Mouse (Mus musculus): ENCODE measurements around the gene Rassf5. TPM values are rescaled to one million over a fixed set of nuclear protein-coding genes. Genes with fewer than 3 reads are reported as not detected.

The Rassf5 gene
- polyA plus RNA-seq (2015; fragmentation: Nextera tagmentation; extraction: Ambion mirVana): 3.4 and 4.0 TPM in 2 replicates

GRCm38 (mm10) chr1:131245089-131245856 lies at the start of gene Rassf5:
Gene Rassf5 (minus strand): TSS chr1:131245258.
- 0 out of 2 replicates have a peak, but pooled peaks cover 2% of the 10 kb centered on the region for H3K4me1 ChIP-seq (ENCODE audit: control insufficient read depth, insufficient read depth, low read length)
- H3K9ac ChIP-seq (ENCODE audit: low read depth, low read length): peak within 1 kb of the TSS; percentile 79
- H3K9me3 ChIP-seq (replicated peaks; ENCODE audit: control insufficient read depth, low read length, poor library complexity, severe bottlenecking): no peaks in the 10 kb centered on the region
- H3K36me3 ChIP-seq (ENCODE audit: control insufficient read depth, insufficient read depth, low read length): no peaks in the 10 kb centered on the region
- H3K27ac ChIP-seq (ENCODE audit: low read length): peak within 1 kb of the TSS; percentile 6; the same call in 1 of the 2 replicates
- WGBS: 1% methylated on average over 55 of the region's 60 CpGs
- peak; percentile 66 for ATAC-seq
- peaks cover 12% of the 10 kb centered on the region; the same call in 1 of the 2 replicates for H3K27me3 ChIP-seq (ENCODE audit: control insufficient read depth, insufficient read depth, low read depth, low read length)
- H3K4me3 ChIP-seq (ENCODE audit: low read depth, low read length): peak within 1 kb of the TSS; percentile 58
- H3K4me2 ChIP-seq (ENCODE audit: low read length): peak within 1 kb of the TSS; percentile 92

- 95% methylated on average over 2 of the region's 2 CpGs for WGBS
- H3K27me3 ChIP-seq (ENCODE audit: control insufficient read depth, insufficient read depth, low read depth, low read length): no peaks in the 10 kb centered on the region
- no peak overlapping the region for H3K27ac ChIP-seq (ENCODE audit: low read length)
- H3K9me3 ChIP-seq (replicated peaks; ENCODE audit: control insufficient read depth, low read length, poor library complexity, severe bottlenecking): no peaks in the 10 kb centered on the region
- no peaks in the 10 kb centered on the region for H3K4me1 ChIP-seq (ENCODE audit: control insufficient read depth, insufficient read depth, low read length)
- no peak overlapping the region for H3K9ac ChIP-seq (ENCODE audit: low read depth, low read length)
- no peak overlapping the region for H3K4me2 ChIP-seq (ENCODE audit: low read length)
- ATAC-seq: no peak
- H3K36me3 ChIP-seq (ENCODE audit: control insufficient read depth, insufficient read depth, low read length): peaks cover 20% of the 10 kb centered on the region
- H3K4me3 ChIP-seq (ENCODE audit: low read depth, low read length): no peak overlapping the region
Measured at GRCm38 (mm10) chr1:131293922-131294250, 48.8 kb upstream of the Rassf5 start.

- no peak for ATAC-seq
Measured at GRCm38 (mm10) chr1:131293221-131293921, 48.3 kb upstream of the Rassf5 start.

GRCm38 (mm10) chr1:131290648-131291047 lies 45.6 kb upstream of the Rassf5 start:
- Histone ChIP-seq H3K27me3 (ENCODE audit: control insufficient read depth, insufficient read depth, low read depth, low read length) (no peaks in the 10 kb centered on the region), H3K4me1 (ENCODE audit: control insufficient read depth, insufficient read depth, low read length) (no peaks in the 10 kb centered on the region), H3K4me3 (ENCODE audit: low read depth, low read length) (no peak overlapping the region), H3K36me3 (ENCODE audit: control insufficient read depth, insufficient read depth, low read length) (peaks cover 20% of the 10 kb centered on the region), H3K27ac (ENCODE audit: low read length) (no peak overlapping the region), H3K9me3 (replicated peaks; ENCODE audit: control insufficient read depth, low read length, poor library complexity, severe bottlenecking) (no peaks in the 10 kb centered on the region), H3K9ac (ENCODE audit: low read depth, low read length) (no peak overlapping the region), H3K4me2 (ENCODE audit: low read length) (no peak overlapping the region)
- 34% methylated on average over 2 of the region's 2 CpGs for WGBS
- 0 out of 2 replicates have a peak, but pooled peaks have one; percentile 16 for ATAC-seq

More at GRCm38 (mm10) chr1:131293221-131293921, 48.3 kb upstream of the Rassf5 start:
- Histone ChIP-seq H3K4me1 (ENCODE audit: control insufficient read depth, insufficient read depth, low read length) (no peaks in the 10 kb centered on the region), H3K9me3 (replicated peaks; ENCODE audit: control insufficient read depth, low read length, poor library complexity, severe bottlenecking) (no peaks in the 10 kb centered on the region), H3K27ac (ENCODE audit: low read length) (no peak overlapping the region), H3K4me3 (ENCODE audit: low read depth, low read length) (no peak overlapping the region), H3K9ac (ENCODE audit: low read depth, low read length) (no peak overlapping the region), H3K27me3 (ENCODE audit: control insufficient read depth, insufficient read depth, low read depth, low read length) (no peaks in the 10 kb centered on the region), H3K4me2 (ENCODE audit: low read length) (no peak overlapping the region), H3K36me3 (ENCODE audit: control insufficient read depth, insufficient read depth, low read length) (peaks cover 22% of the 10 kb centered on the region)
- WGBS: 90% methylated on average over 4 of the region's 4 CpGs

- H3K9ac ChIP-seq (ENCODE audit: low read depth, low read length): no peak overlapping the region
Measured at GRCm38 (mm10) chr1:131288938-131289337, 43.9 kb upstream of the Rassf5 start.

GRCm38 (mm10) chr1:131287267-131287666 lies 42.2 kb upstream of the Rassf5 start:
- H3K9ac ChIP-seq (ENCODE audit: low read depth, low read length): no peak overlapping the region
- no peak overlapping the region for H3K4me3 ChIP-seq (ENCODE audit: low read depth, low read length)
- no peaks in the 10 kb centered on the region for H3K27me3 ChIP-seq (ENCODE audit: control insufficient read depth, insufficient read depth, low read depth, low read length)
- no peaks in the 10 kb centered on the region for H3K4me1 ChIP-seq (ENCODE audit: control insufficient read depth, insufficient read depth, low read length)
- no peaks in the 10 kb centered on the region for H3K9me3 ChIP-seq (replicated peaks; ENCODE audit: control insufficient read depth, low read length, poor library complexity, severe bottlenecking)
- no peak for ATAC-seq
- no peak overlapping the region for H3K27ac ChIP-seq (ENCODE audit: low read length)
- no peak overlapping the region for H3K4me2 ChIP-seq (ENCODE audit: low read length)
- 62% methylated on average over 2 of the region's 2 CpGs for WGBS
- peaks cover 20% of the 10 kb centered on the region for H3K36me3 ChIP-seq (ENCODE audit: control insufficient read depth, insufficient read depth, low read length)

More at GRCm38 (mm10) chr1:131288938-131289337, 43.9 kb upstream of the Rassf5 start:
- WGBS: 89% methylated on average over 6 of the region's 6 CpGs
- no peak overlapping the region for H3K4me2 ChIP-seq (ENCODE audit: low read length)
- no peak for ATAC-seq
- no peak overlapping the region for H3K27ac ChIP-seq (ENCODE audit: low read length)
- no peaks in the 10 kb centered on the region for H3K9me3 ChIP-seq (replicated peaks; ENCODE audit: control insufficient read depth, low read length, poor library complexity, severe bottlenecking)
- no peaks in the 10 kb centered on the region for H3K4me1 ChIP-seq (ENCODE audit: control insufficient read depth, insufficient read depth, low read length)
- peaks cover 20% of the 10 kb centered on the region for H3K36me3 ChIP-seq (ENCODE audit: control insufficient read depth, insufficient read depth, low read length)
- no peaks in the 10 kb centered on the region for H3K27me3 ChIP-seq (ENCODE audit: control insufficient read depth, insufficient read depth, low read depth, low read length)
- H3K4me3 ChIP-seq (ENCODE audit: low read depth, low read length): no peak overlapping the region

- 89% methylated on average over 5 of the region's 5 CpGs for WGBS
- H3K36me3 ChIP-seq (ENCODE audit: control insufficient read depth, insufficient read depth, low read length): peaks cover 18% of the 10 kb centered on the region
- no peak for ATAC-seq
Measured at GRCm38 (mm10) chr1:131286803-131287202, 41.7 kb upstream of the Rassf5 start.

GRCm38 (mm10) chr1:131284616-131285015 lies 39.6 kb upstream of the Rassf5 start:
- 89% methylated on average over 4 of the region's 4 CpGs for WGBS

More at GRCm38 (mm10) chr1:131286803-131287202, 41.7 kb upstream of the Rassf5 start:
- no peaks in the 10 kb centered on the region for H3K4me1 ChIP-seq (ENCODE audit: control insufficient read depth, insufficient read depth, low read length)
- H3K27ac ChIP-seq (ENCODE audit: low read length): no peak overlapping the region
- no peaks in the 10 kb centered on the region for H3K27me3 ChIP-seq (ENCODE audit: control insufficient read depth, insufficient read depth, low read depth, low read length)
- H3K9ac ChIP-seq (ENCODE audit: low read depth, low read length): no peak overlapping the region
- H3K9me3 ChIP-seq (replicated peaks; ENCODE audit: control insufficient read depth, low read length, poor library complexity, severe bottlenecking): no peaks in the 10 kb centered on the region
- H3K4me2 ChIP-seq (ENCODE audit: low read length): no peak overlapping the region
- no peak overlapping the region for H3K4me3 ChIP-seq (ENCODE audit: low read depth, low read length)

GRCm38 (mm10) chr1:131284167-131284566 lies 39.1 kb upstream of the Rassf5 start:
- 52% methylated on average over 1 of the region's 1 CpGs for WGBS
- Histone ChIP-seq H3K36me3 (ENCODE audit: control insufficient read depth, insufficient read depth, low read length) (peaks cover 8% of the 10 kb centered on the region; the same call in 1 of the 2 replicates), H3K4me3 (ENCODE audit: low read depth, low read length) (no peak overlapping the region), H3K27ac (ENCODE audit: low read length) (no peak overlapping the region), H3K27me3 (ENCODE audit: control insufficient read depth, insufficient read depth, low read depth, low read length) (no peaks in the 10 kb centered on the region), H3K4me1 (ENCODE audit: control insufficient read depth, insufficient read depth, low read length) (no peaks in the 10 kb centered on the region), H3K4me2 (ENCODE audit: low read length) (no peak overlapping the region), H3K9ac (ENCODE audit: low read depth, low read length) (no peak overlapping the region), H3K9me3 (replicated peaks; ENCODE audit: control insufficient read depth, low read length, poor library complexity, severe bottlenecking) (no peaks in the 10 kb centered on the region)
- 0 out of 2 replicates have a peak, but pooled peaks have one; percentile 25 for ATAC-seq

More at GRCm38 (mm10) chr1:131284616-131285015, 39.6 kb upstream of the Rassf5 start:
- Histone ChIP-seq H3K4me1 (ENCODE audit: control insufficient read depth, insufficient read depth, low read length) (no peaks in the 10 kb centered on the region), H3K9me3 (replicated peaks; ENCODE audit: control insufficient read depth, low read length, poor library complexity, severe bottlenecking) (no peaks in the 10 kb centered on the region), H3K27ac (ENCODE audit: low read length) (no peak overlapping the region), H3K4me2 (ENCODE audit: low read length) (no peak overlapping the region), H3K9ac (ENCODE audit: low read depth, low read length) (no peak overlapping the region), H3K4me3 (ENCODE audit: low read depth, low read length) (no peak overlapping the region), H3K36me3 (ENCODE audit: control insufficient read depth, insufficient read depth, low read length) (peaks cover 10% of the 10 kb centered on the region), H3K27me3 (ENCODE audit: control insufficient read depth, insufficient read depth, low read depth, low read length) (no peaks in the 10 kb centered on the region)
- ATAC-seq: no peak
